Mouse (Mus musculus) embryonic facial prominence, embryonic 14.5 days (tissue): ENCODE results near the gene Sez6l2. TPM values are rescaled to one million over a fixed set of nuclear protein-coding genes. Genes with fewer than 3 reads are reported as not detected.

Experiments used
- ATAC-seq: fragments of 200-750 bp; cut with Nextera tagmentation; 2 replicates; pipeline ENCODE4 v1.8.0; 2017; ENCODE audit warnings: low read depth, moderate number of reproducible peaks, moderate TSS enrichment
- DNase-seq: peaks from one replicate; pipeline ENCODE4 v3.0.0-alpha.2; 2015; ENCODE audit warnings: low spot score
- H3K27ac ChIP-seq: fragments of 300-500 bp; sonication (generic); replicated peaks from 2 replicates; pipeline ENCODE4 v1.5.1; 2014; ENCODE audit warnings: low read depth, mild to moderate bottlenecking, low read length, moderate library complexity
- H3K27me3 ChIP-seq: fragments of 300-500 bp; sonication (generic); replicated peaks from 2 replicates; pipeline ENCODE4 v1.6.1; 2014; ENCODE audit warnings: low read length; ENCODE audit not compliant: control insufficient read depth, insufficient read depth
- H3K36me3 ChIP-seq: fragments of 300-500 bp; sonication (generic); 2 replicates; pipeline ENCODE4 v1.6.1; 2014; ENCODE audit warnings: low read length, mixed read lengths; ENCODE audit not compliant: control insufficient read depth, insufficient read depth
- H3K4me1 ChIP-seq: fragments of 300-500 bp; sonication (generic); 2 replicates; pipeline ENCODE4 v1.6.1; 2014; ENCODE audit warnings: antibody characterized with exemption, low read length; ENCODE audit not compliant: control insufficient read depth, insufficient read depth
- H3K4me2 ChIP-seq: fragments of 300-500 bp; sonication (generic); 2 replicates; pipeline ENCODE4 v1.6.1; 2014; ENCODE audit warnings: low read depth, mild to moderate bottlenecking, low read length, moderate library complexity, mixed read lengths
- H3K4me3 ChIP-seq: fragments of 300-500 bp; sonication (generic); 2 replicates; pipeline ENCODE4 v1.5.1; 2014; ENCODE audit warnings: low read depth, mild to moderate bottlenecking, low read length
- H3K9ac ChIP-seq: fragments of 300-500 bp; sonication (generic); 2 replicates; pipeline ENCODE4 v1.6.1; 2014; ENCODE audit warnings: low read depth, mild to moderate bottlenecking, low read length, moderate library complexity, mixed read lengths
- H3K9me3 ChIP-seq: fragments of 300-500 bp; sonication (generic); 2 replicates; pipeline ENCODE4 v1.6.1; 2016; ENCODE audit warnings: low read length; ENCODE audit not compliant: control insufficient read depth
- WGBS: fragments of 180-500 bp; shearing (Covaris S2); extraction: QIAGEN DNeasy Blood & Tissue Kit; methylation state at CpG from one replicate; pipeline ENCODE4 v1.1.7; 2014; 5-methylcytosine and 5-hydroxymethylcytosine counted together
- polyA plus RNA-seq: library from polyadenylated mRNA; unstranded; fragments of >200 nt; fragmentation: Nextera tagmentation; extraction: Ambion mirVana; gene quantifications from 2 replicates; pipeline ENCODE4 v1.2.1, GENCODE M21; 2014

Sez6l2 gene
- polyA plus RNA-seq, 1 experiment from 2014 or later = 2.1 TPM

GRCm38 (mm10) chr7:127013385-127013784, 63.0 kb downstream of the Sez6l2 start:
- H3K9me3 ChIP-seq = no peaks in the 10 kb centered on the region
- H3K27ac ChIP-seq = no peak overlapping the region
- no peak overlapping the region for H3K4me3 ChIP-seq
- H3K4me1 ChIP-seq = peaks cover 14% of the 10 kb centered on the region
- 95% methylated on average over 6 of the region's 6 CpGs for WGBS
- H3K4me2 ChIP-seq = no peak overlapping the region
- H3K9ac ChIP-seq = no peak overlapping the region
- H3K36me3 ChIP-seq = peaks cover 40% of the 10 kb centered on the region
- no peaks in the 10 kb centered on the region for H3K27me3 ChIP-seq
- no peak for ATAC-seq
- no peak for DNase-seq

DNA sequence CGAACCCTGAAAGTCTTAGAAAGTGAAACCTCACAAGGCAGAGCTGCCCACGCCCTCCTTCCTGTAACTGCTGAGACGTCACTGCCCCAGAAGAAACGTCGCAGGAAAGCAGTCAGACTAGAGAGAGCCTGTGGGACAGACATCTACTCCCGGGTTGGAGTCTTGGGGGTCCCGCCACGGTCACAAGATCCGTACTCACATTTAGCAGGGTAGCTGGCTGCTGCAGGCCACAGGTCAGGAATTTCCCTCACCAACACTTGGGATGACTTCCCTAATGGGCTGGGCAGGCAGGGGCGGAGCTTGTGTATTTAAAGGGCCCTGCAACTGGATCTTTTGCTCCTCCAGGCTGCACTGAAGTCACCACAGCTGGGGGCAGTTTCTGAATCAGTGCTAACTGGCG, 64.0 kb downstream of the Sez6l2 start, which contains the start of gene Mvp:
Mvp (minus strand) TSS at position 302 of the 400 bp plus-strand sequence.
- peak within 1 kb of the TSS; percentile 73 for H3K4me3 ChIP-seq
- ATAC-seq (no peak), DNase-seq (peak; percentile 38)
- peak within 1 kb of the TSS; percentile 83 for H3K4me2 ChIP-seq
- H3K4me1 ChIP-seq = peaks cover 21% of the 10 kb centered on the region
- 49% methylated on average over 11 of the region's 11 CpGs for WGBS
- H3K27me3 ChIP-seq = no peaks in the 10 kb centered on the region
- H3K36me3 ChIP-seq = peaks cover 40% of the 10 kb centered on the region
- peak within 1 kb of the TSS; percentile 80; the same call in 1 of the 2 replicates for H3K9ac ChIP-seq
- no peak within 1 kb of the TSS; the same call in 1 of the 2 replicates for H3K27ac ChIP-seq
- H3K9me3 ChIP-seq = no peaks in the 10 kb centered on the region

GRCm38 (mm10) chr7:127014993-127015392, 64.6 kb downstream of the Sez6l2 start:
- Histone ChIP-seq H3K36me3 (peaks cover 40% of the 10 kb centered on the region), H3K9me3 (no peaks in the 10 kb centered on the region), H3K4me2 (peak overlapping the region; percentile 48; the same call in 1 of the 2 replicates), H3K27me3 (no peaks in the 10 kb centered on the region), H3K27ac (no peak overlapping the region), H3K9ac (peak overlapping the region; percentile 80; the same call in 1 of the 2 replicates), H3K4me1 (peaks cover 26% of the 10 kb centered on the region), H3K4me3 (no peak overlapping the region)
- DNase-seq (no peak), ATAC-seq (no peak)
- 90% methylated on average over 12 of the region's 12 CpGs for WGBS

DNA sequence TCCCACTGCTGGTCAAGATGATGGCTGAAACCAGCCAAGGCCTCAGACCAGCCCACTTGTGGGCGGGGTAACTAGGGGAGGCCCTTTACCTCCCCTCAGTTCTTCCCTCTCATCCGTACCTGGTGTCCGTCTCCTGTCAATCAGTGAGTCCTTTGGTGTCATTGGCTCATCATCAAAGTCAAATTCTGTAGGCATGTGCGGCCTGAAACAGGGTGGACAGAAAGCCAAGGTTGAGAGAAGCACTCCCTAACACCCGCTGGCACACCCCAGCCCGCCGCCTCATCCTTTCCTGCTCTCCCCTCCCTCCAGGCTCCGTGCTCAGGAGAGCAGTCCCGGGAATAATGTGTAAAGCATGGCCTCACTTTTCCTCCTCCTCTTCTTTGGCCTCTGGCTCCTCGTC, 65.7 kb downstream of the Sez6l2 start:
- Histone ChIP-seq H3K9me3 (no peaks in the 10 kb centered on the region), H3K4me2 (peak overlapping the region; percentile 83), H3K27me3 (no peaks in the 10 kb centered on the region), H3K36me3 (peaks cover 40% of the 10 kb centered on the region), H3K4me3 (peak overlapping the region; percentile 73), H3K27ac (peak overlapping the region; percentile 92), H3K4me1 (peaks cover 29% of the 10 kb centered on the region), H3K9ac (peak overlapping the region; percentile 80)
- 3% methylated on average over 10 of the region's 10 CpGs for WGBS
- ATAC-seq = no peak
- DNase-seq = peak; percentile 69

GRCm38 (mm10) chr7:127016481-127016485, 65.9 kb downstream of the Sez6l2 start, which contains the start of gene Pagr1b:
Gene Pagr1b, minus strand, starts transcription at chr7:127016484.
- peak within 1 kb of the TSS; percentile 83 for H3K4me2 ChIP-seq
- no peak for ATAC-seq
- no peaks in the 10 kb centered on the region for H3K27me3 ChIP-seq
- no peak for DNase-seq
- peak within 1 kb of the TSS; percentile 92 for H3K27ac ChIP-seq
- H3K36me3 ChIP-seq = peaks cover 40% of the 10 kb centered on the region
- H3K9ac ChIP-seq = peak within 1 kb of the TSS; percentile 80
- no peaks in the 10 kb centered on the region for H3K9me3 ChIP-seq
- H3K4me3 ChIP-seq = peak within 1 kb of the TSS; percentile 73
- H3K4me1 ChIP-seq = peaks cover 29% of the 10 kb centered on the region

DNA sequence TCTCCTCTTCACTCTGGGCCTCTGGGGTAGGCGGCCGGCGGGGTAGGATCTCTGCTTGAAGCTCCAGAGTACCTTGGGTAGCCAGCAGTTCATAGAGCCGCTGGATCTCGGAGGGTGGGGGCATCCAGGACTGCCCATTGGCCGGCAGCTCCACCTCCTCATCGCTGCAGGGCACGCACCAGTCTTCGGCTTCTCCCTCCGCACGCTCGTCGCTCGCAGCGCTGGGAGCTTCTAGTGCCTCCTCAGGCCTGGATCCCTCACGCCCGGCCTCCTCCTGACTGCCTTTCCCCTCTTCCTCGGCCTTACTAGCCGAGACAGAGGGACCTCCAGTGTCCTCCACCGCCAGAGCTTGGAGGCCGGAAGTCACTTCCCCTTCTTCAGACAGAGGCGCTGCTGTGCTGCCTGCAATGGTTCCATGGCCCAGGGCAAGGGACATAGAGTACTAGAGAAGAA, 66.1 kb downstream of the Sez6l2 start:
- under 1% methylated on average over 22 of the region's 22 CpGs for WGBS
- DNase-seq (no peak), ATAC-seq (peak; percentile 26)
- H3K27ac ChIP-seq = peak overlapping the region; percentile 92
- H3K9me3 ChIP-seq = no peaks in the 10 kb centered on the region
- peaks cover 40% of the 10 kb centered on the region for H3K36me3 ChIP-seq
- H3K4me1 ChIP-seq = peaks cover 29% of the 10 kb centered on the region
- H3K27me3 ChIP-seq = no peaks in the 10 kb centered on the region
- peak overlapping the region; percentile 83 for H3K4me2 ChIP-seq
- H3K4me3 ChIP-seq = peak overlapping the region; percentile 73
- peak overlapping the region; percentile 80 for H3K9ac ChIP-seq

DNA sequence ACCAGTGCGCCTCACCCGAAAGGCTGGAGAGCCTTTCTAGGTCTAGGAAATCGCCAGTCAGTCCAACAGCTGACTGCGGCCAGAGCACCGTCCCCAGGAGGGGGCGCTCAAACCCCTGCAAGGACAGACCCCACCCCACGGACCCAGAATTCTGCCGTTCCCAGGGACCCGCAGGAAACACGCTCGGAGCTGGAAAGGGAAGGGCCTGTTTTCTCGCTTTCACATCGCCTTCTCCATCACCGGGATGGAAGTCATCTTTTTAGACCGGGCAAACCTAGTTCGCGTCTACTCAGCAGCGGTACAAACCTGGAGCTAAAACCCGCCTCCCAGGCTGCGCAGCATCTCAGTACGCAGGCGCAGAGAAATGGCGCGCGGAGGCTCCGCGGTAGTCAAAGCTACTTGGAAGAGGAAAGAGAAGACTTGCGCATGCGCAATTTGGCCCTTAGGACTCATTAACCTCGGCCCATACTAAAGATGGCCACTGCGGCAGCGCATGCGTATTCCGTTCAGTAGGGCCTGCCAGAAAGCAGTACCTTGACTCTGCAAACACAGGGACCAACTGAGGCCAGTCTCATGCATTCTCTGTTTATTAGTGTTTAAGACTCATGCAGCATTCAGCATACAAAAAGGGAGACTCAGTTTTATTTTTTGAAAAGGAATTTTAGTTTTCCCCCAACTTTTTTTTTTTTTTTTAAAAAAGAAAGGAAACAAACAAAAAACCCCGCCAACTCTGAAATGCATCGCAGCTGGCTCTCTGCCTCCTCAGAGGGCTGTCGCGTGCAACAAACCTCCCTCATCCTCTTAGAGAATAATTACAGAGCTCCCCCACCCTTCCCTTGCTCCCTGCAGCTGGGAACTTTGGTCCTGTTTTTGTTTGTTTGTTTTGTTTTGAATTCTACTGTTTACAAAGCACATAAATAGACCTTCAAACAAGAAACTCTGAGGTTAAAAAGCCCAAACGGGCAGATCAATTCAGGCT, 66.9 kb downstream of the Sez6l2 start, which contains the start of gene Pagr1a:
Pagr1a (minus strand) TSS at position 382 of the 979 bp plus-strand sequence.
- H3K9ac ChIP-seq = peak within 1 kb of the TSS; percentile 80
- 4% methylated on average over 36 of the region's 39 CpGs for WGBS
- H3K27ac ChIP-seq = peak within 1 kb of the TSS; percentile 92
- H3K9me3 ChIP-seq = no peaks in the 10 kb centered on the region
- ATAC-seq (peak; percentile 89), DNase-seq (peak; percentile 100)
- peak within 1 kb of the TSS; percentile 83 for H3K4me2 ChIP-seq
- H3K4me3 ChIP-seq = peak within 1 kb of the TSS; percentile 73
- H3K36me3 ChIP-seq = peaks cover 40% of the 10 kb centered on the region
- H3K27me3 ChIP-seq = no peaks in the 10 kb centered on the region
- peaks cover 29% of the 10 kb centered on the region for H3K4me1 ChIP-seq

DNA sequence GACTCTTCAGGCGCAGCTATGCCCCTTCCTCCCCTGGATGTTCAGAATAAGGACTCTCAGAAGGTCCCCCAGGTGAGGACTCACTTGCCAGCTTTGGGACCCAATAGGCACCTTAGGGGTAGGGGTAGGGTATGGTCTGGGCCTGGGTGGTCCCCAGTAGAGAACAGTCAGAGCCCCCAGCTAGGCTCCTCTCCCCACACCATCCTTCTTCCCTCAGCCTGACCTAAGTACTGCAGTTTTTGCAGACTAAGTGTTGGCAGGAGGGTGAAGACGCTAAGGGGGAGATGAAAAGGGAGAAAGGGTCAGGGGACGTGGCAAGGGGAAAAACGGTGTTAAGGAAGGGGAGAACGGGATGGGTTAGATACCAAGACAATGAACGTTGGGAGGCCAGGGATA, 67.6 kb downstream of the Sez6l2 start:
- peak overlapping the region; percentile 80 for H3K9ac ChIP-seq
- WGBS = 50% methylated on average over 6 of the region's 6 CpGs
- H3K27me3 ChIP-seq = no peaks in the 10 kb centered on the region
- H3K4me3 ChIP-seq = peak overlapping the region; percentile 73
- H3K4me1 ChIP-seq = peaks cover 30% of the 10 kb centered on the region
- H3K4me2 ChIP-seq = peak overlapping the region; percentile 83
- peaks cover 40% of the 10 kb centered on the region for H3K36me3 ChIP-seq
- DNase-seq (no peak), ATAC-seq (no peak)
- no peaks in the 10 kb centered on the region for H3K9me3 ChIP-seq
- peak overlapping the region; percentile 77 for H3K27ac ChIP-seq
